Mouse (Mus musculus): ENCODE results near the gene Timp4. TPM values are rescaled to one million over a fixed set of nuclear protein-coding genes. Genes with fewer than 3 reads are reported as not detected.

Timp4 gene
- polyA plus RNA-seq, 1 experiment from 2014 or later, result 0.16 TPM

DNA sequence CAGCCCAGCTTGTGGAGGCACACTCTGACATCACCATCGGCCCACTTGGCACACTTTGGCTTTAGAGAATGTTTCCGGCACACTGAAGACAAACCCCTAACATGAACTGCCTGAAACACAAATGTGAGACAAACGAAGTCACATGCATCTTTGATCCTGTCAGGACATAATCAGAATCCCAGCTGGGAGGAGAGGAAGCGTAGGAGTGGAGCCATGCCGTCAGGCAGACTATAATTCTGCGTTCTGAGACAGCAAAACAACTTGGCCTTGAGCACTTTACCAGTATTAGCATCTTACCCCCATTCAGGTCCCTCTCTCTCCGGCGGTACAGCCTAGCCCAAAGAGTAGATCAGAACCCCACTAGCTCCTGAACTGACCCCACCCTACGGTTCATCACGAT lies 21.3 kb upstream of the Timp4 start:
- Histone ChIP-seq H3K27me3 (replicated peaks; ENCODE audit: low read depth, poor library complexity, severe bottlenecking) (no peaks in the 10 kb centered on the region), H3K9me3 (no peaks in the 10 kb centered on the region), H3K27ac (replicated peaks) (no peak overlapping the region), H3K36me3 (replicated peaks) (no peaks in the 10 kb centered on the region), H3K4me1 (peaks cover 19% of the 10 kb centered on the region), H3K4me3 (no peak overlapping the region)
- WGBS, result 92% methylated on average over 10 of the region's 10 CpGs
- no peak for DNase-seq (ENCODE audit: low spot score)

DNA sequence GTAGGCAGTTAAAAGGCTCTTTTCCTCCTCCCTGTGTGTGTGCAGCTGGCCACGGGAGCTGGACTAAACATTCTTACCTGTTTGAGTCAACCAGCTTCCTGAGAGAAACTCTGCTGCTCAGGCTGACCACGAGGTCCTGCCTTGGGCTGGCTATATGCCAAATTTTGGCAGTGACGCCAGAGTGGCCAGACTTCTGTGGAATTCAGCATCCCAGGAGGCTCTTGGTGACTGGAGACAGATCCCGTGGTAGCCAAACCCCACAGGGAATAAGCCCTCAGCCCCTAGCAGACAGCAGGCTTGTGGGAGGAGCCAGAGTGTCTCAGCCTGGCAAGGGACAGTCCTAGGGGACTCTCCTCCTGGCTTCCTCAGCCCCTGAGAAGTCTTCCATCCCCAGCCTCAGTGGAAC lies 19.9 kb upstream of the Timp4 start:
- Histone ChIP-seq H3K4me3 (no peak overlapping the region), H3K27ac (replicated peaks) (no peak overlapping the region; the same call in 1 of the 2 replicates), H3K4me1 (peaks cover 19% of the 10 kb centered on the region), H3K9me3 (no peaks in the 10 kb centered on the region), H3K27me3 (replicated peaks; ENCODE audit: low read depth, poor library complexity, severe bottlenecking) (no peaks in the 10 kb centered on the region), H3K36me3 (replicated peaks) (no peaks in the 10 kb centered on the region)
- peak; percentile 13 for DNase-seq (ENCODE audit: low spot score)
- 38% methylated on average over 4 of the region's 4 CpGs for WGBS

DNA sequence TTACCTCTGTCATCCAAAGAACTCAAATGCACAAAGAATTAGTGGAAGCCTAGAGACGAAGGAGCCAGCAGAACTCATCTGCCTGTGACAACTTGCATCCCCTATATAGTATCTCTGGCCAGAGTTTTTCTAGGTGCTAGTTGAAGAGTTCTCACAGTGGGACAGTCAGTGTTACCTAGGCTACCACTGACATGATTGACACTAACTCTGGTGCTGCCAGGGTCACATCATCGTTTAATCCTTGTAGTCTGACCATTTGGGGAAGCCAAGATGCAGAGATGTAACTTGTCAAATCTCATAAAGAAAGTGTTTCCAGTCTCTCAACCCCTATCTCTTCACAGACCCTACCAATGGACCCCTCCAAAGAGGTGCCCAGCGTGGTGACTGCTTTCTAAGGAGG lies 19.3 kb upstream of the Timp4 start:
- H3K27me3 ChIP-seq (replicated peaks; ENCODE audit: low read depth, poor library complexity, severe bottlenecking), result no peaks in the 10 kb centered on the region
- H3K27ac ChIP-seq (replicated peaks), result no peak overlapping the region
- H3K36me3 ChIP-seq (replicated peaks), result no peaks in the 10 kb centered on the region
- 59% methylated on average over 3 of the region's 3 CpGs for WGBS
- H3K9me3 ChIP-seq, result no peaks in the 10 kb centered on the region
- no peak overlapping the region for H3K4me3 ChIP-seq
- DNase-seq (ENCODE audit: low spot score), result no peak
- H3K4me1 ChIP-seq, result peaks cover 19% of the 10 kb centered on the region

DNA sequence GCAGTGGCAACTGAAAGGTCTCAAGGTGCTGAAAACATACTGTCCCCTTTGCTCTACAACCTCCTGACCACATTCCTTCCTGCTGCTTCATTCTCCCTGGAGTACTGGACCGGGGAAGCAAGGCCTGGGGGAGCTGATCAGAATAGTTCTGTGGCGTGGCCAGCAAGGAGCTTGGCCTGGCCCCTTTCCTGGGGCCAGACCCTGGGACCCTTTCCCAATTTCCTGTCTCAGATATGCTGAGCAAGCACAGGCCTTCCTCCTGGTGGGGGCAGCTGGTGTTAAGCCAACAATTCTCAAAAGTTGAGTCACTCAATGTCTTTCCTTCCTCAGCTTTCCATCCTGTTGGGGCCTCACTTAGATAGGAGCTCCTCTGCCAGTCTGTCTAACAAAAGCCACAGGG lies 18.1 kb upstream of the Timp4 start:
- WGBS, result 38% methylated on average over 2 of the region's 2 CpGs
- no peak overlapping the region for H3K27ac ChIP-seq (replicated peaks)
- no peaks in the 10 kb centered on the region for H3K9me3 ChIP-seq

DNA sequence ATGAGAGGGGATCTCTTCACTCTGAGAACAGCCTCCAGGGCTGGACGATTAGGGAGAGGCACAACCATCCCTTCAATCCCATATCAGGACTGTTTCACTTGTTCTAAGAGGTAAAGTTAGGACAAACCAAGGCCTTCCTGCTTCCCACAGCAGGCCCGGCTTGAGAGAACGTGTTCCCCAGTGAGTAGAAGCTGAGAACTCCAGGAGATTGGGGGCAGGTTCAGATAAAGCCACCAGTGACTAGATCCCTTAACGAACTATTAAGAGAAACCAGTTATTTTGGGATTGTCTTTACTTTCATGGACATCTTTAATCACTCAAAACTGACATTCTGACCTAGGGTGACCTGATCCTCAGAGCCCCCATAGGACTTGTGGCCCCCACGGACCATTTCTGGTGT lies 17.6 kb upstream of the Timp4 start:
- WGBS, result 74% methylated on average over 5 of the region's 5 CpGs
- no peaks in the 10 kb centered on the region for H3K9me3 ChIP-seq
- no peak overlapping the region for H3K27ac ChIP-seq (replicated peaks)
- no peak for DNase-seq (ENCODE audit: low spot score)
- no peaks in the 10 kb centered on the region for H3K36me3 ChIP-seq (replicated peaks)
- H3K4me1 ChIP-seq, result peaks cover 19% of the 10 kb centered on the region
- H3K4me3 ChIP-seq, result no peak overlapping the region
- no peaks in the 10 kb centered on the region for H3K27me3 ChIP-seq (replicated peaks; ENCODE audit: low read depth, poor library complexity, severe bottlenecking)

More for the DNA sequence above, 18.1 kb upstream of the Timp4 start:
- DNase-seq (ENCODE audit: low spot score), result no peak
- Histone ChIP-seq H3K4me3 (no peak overlapping the region), H3K4me1 (peaks cover 19% of the 10 kb centered on the region), H3K27me3 (replicated peaks; ENCODE audit: low read depth, poor library complexity, severe bottlenecking) (no peaks in the 10 kb centered on the region), H3K36me3 (replicated peaks) (no peaks in the 10 kb centered on the region)

DNA sequence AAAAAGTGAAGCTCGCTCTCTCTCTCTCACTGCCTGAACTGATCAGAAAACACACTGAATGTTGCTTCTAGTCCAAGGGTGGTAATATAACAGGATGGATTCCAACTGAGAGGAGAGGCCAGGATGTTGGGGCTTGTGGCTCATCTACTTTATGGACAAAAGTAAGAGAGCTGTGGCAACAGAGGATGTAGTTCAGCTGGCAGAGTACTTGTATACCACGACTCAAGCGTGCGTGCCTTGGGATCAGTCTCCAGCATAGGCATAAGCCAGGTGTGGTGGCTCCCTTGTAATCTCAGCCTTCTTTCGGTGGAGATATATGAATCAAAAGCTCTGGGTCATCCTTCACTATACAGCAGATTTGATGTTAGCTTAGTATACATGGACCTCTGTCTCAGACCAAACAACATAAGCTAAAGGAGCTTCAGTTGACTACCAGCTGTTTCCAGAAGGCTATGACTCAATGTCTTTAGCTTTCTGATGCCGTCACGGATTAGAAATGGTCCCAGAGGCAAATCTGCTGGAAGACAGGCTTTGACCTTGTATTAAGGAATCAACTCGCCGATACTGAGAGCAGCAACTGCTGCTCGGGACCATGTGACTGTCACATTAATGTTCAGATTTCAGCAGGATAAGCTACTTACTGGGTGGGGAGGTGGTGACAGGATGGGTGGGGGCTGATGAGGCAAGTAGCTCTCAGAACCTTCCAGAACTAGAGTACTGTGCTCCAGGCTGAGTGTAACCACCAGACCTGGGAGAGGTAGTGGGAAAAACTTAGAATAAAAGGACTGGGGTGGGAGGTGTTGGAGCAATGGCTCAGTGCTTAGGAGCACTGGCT lies 16.8 kb upstream of the Timp4 start:
- no peaks in the 10 kb centered on the region for H3K9me3 ChIP-seq
- H3K27ac ChIP-seq (replicated peaks), result no peak overlapping the region
- no peak overlapping the region for H3K4me3 ChIP-seq
- H3K27me3 ChIP-seq (replicated peaks; ENCODE audit: low read depth, poor library complexity, severe bottlenecking), result no peaks in the 10 kb centered on the region
- no peak for DNase-seq (ENCODE audit: low spot score)
- peaks cover 19% of the 10 kb centered on the region for H3K4me1 ChIP-seq
- 91% methylated on average over 10 of the region's 10 CpGs for WGBS
- H3K36me3 ChIP-seq (replicated peaks), result no peaks in the 10 kb centered on the region

DNA sequence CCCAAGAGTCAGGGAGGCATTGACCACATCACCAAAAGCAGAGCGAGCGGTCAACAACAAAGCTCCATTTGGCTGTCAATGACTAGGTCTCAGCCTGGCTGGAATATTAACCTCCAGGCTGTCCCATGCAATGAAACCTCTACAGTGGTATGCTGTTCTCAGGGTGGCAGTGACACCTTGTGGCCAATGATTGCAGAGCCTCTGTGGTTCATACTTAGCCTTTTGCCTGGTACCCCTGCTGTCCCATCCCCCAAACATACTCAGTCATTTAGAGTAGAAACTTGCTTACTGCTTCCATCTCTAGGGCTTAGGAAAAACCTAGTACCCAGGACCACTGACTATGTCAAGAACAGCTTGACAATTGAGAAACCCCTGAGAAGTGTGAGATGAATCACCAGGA lies 15.9 kb upstream of the Timp4 start:
- no peak overlapping the region for H3K4me3 ChIP-seq
- H3K27me3 ChIP-seq (replicated peaks; ENCODE audit: low read depth, poor library complexity, severe bottlenecking), result no peaks in the 10 kb centered on the region
- no peaks in the 10 kb centered on the region for H3K36me3 ChIP-seq (replicated peaks)
- H3K9me3 ChIP-seq, result no peaks in the 10 kb centered on the region
- peak; percentile 71 for DNase-seq (ENCODE audit: low spot score)
- no peak overlapping the region for H3K27ac ChIP-seq (replicated peaks)
- WGBS, result 61% methylated on average over 2 of the region's 2 CpGs
- peaks cover 19% of the 10 kb centered on the region for H3K4me1 ChIP-seq

DNA sequence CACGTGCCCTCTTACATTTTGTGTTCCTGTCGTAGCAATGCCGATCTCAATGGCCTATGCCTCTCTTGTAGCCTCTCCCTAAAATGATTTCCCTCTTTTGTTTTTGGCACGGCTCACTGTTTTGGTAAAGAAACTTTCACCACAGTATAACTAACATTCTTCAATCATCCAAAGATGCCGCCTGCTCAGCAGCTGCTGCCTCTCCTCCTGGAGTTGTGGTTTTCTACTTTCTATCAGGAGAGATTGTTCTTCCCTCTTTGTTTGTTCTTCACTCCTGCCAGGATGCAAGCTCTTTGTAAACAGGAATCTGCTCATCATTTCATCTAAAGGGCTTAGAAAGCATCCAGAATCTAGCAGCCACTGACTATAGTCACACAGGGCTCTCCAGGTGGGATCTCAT lies 14.8 kb upstream of the Timp4 start:
- Histone ChIP-seq H3K27ac (replicated peaks) (no peak overlapping the region), H3K4me3 (no peak overlapping the region), H3K9me3 (no peaks in the 10 kb centered on the region), H3K36me3 (replicated peaks) (no peaks in the 10 kb centered on the region), H3K27me3 (replicated peaks; ENCODE audit: low read depth, poor library complexity, severe bottlenecking) (no peaks in the 10 kb centered on the region), H3K4me1 (peaks cover 14% of the 10 kb centered on the region)
- WGBS, result 81% methylated on average over 5 of the region's 5 CpGs
- no peak for DNase-seq (ENCODE audit: low spot score)

DNA sequence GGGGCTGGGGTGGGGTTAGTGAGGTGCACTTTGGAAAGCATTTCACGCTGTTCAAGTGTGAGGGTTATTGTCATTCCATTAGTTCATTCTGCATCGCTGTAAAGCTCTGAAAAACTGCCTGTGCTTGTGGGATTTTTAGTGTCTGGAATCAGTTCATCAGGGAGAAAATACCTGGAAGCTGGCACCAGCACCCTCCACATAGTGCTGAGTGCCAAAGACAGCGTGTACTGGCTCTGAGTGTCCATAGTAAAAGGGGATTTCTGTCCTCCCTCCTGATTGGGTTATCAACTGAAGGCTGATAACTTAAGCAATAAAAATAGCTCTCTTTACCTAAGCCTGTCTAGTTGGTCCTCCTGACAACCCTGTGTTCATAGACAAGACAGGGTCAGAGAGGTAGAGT lies 8.5 kb upstream of the Timp4 start:
- 86% methylated on average over 3 of the region's 3 CpGs for WGBS
- no peak for DNase-seq (ENCODE audit: low spot score)
- Histone ChIP-seq H3K9me3 (no peaks in the 10 kb centered on the region), H3K4me1 (no peaks in the 10 kb centered on the region), H3K27ac (replicated peaks) (no peak overlapping the region), H3K27me3 (replicated peaks; ENCODE audit: low read depth, poor library complexity, severe bottlenecking) (no peaks in the 10 kb centered on the region), H3K36me3 (replicated peaks) (no peaks in the 10 kb centered on the region), H3K4me3 (no peak overlapping the region)

DNA sequence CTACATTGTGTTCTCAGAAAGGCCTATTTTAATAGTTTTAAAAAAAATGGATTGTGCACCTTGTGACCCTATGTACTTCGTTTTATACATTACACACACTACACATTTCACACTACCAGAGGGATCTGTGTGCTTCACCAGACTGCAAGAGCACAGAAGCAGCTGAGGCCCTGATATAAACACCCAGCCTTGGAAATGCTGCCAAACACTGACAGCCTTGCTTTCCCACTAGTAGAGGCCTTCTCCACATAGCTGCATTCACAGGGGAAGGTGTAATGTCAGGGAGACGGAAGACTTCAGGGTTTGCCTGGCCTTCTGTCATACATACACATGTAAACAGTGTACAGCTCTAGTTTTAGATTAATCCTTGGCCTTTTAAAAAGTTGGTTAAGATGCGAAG lies 3.2 kb upstream of the Timp4 start:
- H3K27me3 ChIP-seq (replicated peaks; ENCODE audit: low read depth, poor library complexity, severe bottlenecking), result peaks cover 16% of the 10 kb centered on the region; the same call in 1 of the 2 replicates
- WGBS, result 87% methylated on average over 3 of the region's 3 CpGs
- H3K4me1 ChIP-seq, result peaks cover 13% of the 10 kb centered on the region
- H3K4me3 ChIP-seq, result no peak overlapping the region
- no peak for DNase-seq (ENCODE audit: low spot score)
- H3K9me3 ChIP-seq, result no peaks in the 10 kb centered on the region
- no peaks in the 10 kb centered on the region for H3K36me3 ChIP-seq (replicated peaks)
- no peak overlapping the region for H3K27ac ChIP-seq (replicated peaks)

DNA sequence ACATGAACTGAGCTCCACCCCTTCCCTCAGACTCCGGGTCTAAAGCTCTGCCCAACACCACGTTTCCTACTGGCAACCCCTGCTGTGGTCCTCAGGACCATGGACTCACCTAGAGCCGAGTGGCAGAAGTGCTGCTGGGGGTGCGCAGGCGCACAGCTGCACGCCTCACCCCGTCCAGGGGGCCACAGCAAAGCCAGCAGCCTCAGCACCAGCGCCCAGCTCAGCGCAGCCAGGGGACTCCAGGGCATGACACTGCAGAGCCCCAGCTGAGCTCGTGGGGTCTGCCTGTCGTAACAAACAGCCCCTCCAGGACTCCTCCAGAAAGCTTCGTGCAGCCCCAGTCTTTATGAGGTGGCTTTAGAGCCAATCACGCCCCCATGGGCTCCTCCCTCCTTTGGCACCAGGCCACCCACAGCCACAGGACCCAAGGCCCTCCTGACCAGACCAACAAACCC lies 447 bp downstream of the Timp4 start:
- H3K4me3 ChIP-seq, result peak overlapping the region; percentile 42
- H3K4me1 ChIP-seq, result peaks cover 13% of the 10 kb centered on the region
- peaks cover 19% of the 10 kb centered on the region; the same call in 1 of the 2 replicates for H3K27me3 ChIP-seq (replicated peaks; ENCODE audit: low read depth, poor library complexity, severe bottlenecking)
- peak; percentile 32 for DNase-seq (ENCODE audit: low spot score)
- H3K9me3 ChIP-seq, result no peaks in the 10 kb centered on the region
- H3K36me3 ChIP-seq (replicated peaks), result no peaks in the 10 kb centered on the region
- H3K27ac ChIP-seq (replicated peaks), result no peak overlapping the region
- 6% methylated on average over 13 of the region's 13 CpGs for WGBS

DNA sequence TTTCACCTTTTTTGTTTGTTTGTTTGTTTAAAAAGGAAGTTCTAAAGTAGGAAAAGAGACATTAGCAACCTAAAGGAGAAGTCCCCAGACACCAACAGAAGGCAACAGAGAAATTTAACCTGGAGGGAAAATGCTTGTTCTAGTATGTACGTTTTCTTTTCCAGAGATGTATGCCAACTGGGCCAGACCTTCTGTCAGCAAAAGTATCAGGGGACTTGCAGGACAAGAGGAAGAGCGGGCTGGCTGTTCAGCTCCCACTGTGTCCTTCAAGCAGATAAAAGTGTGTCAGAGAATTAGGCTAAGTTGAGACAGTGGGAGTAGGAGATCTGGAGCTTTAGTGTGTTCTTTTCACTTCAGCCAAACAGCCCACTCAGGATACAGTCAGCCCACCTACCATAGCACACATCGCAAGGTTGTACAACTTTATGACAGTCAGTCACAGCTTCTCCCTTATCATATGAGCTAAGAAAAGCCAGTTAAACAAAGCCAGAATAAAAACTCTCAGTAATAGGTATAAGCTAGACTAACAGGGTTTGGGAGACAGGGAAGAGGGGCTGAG lies 6.4 kb downstream of the Timp4 start:
- DNase-seq (ENCODE audit: low spot score), result no peak
- Histone ChIP-seq H3K27me3 (replicated peaks; ENCODE audit: low read depth, poor library complexity, severe bottlenecking) (peaks cover 7% of the 10 kb centered on the region; the same call in 1 of the 2 replicates), H3K4me3 (no peak overlapping the region), H3K4me1 (no peaks in the 10 kb centered on the region), H3K9me3 (no peaks in the 10 kb centered on the region), H3K27ac (replicated peaks) (no peak overlapping the region), H3K36me3 (replicated peaks) (no peaks in the 10 kb centered on the region)
- WGBS, result 83% methylated on average over 3 of the region's 3 CpGs

DNA sequence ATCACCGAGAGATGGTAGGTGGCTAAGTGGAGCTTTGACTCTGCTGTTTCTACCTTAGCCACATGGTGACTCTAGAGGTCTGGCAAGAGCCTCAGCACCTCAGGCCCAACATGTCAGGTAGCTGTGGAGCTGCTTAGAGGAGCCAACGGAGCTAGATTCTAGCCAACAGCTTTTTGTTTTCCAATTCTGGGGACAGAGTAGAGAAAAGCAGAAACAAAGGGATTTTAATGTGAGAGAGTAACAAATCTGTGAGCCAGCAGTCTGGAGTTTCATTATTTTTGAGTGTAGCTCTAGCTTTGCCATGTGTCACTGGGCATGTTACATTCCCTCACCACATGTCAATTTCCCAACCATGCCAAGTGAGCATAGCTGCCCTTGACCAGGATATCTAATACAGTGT lies 7.8 kb downstream of the Timp4 start:
- Histone ChIP-seq H3K36me3 (replicated peaks) (no peaks in the 10 kb centered on the region), H3K27ac (replicated peaks) (no peak overlapping the region), H3K4me3 (no peak overlapping the region), H3K4me1 (no peaks in the 10 kb centered on the region), H3K9me3 (no peaks in the 10 kb centered on the region), H3K27me3 (replicated peaks; ENCODE audit: low read depth, poor library complexity, severe bottlenecking) (no peaks in the 10 kb centered on the region; the same call in 1 of the 2 replicates)
- DNase-seq (ENCODE audit: low spot score), result no peak
- WGBS, result 80% methylated on average over 2 of the region's 2 CpGs
